Mouse (Mus musculus): ENCODE data around the gene Galnt10.

- no peak for TF ChIP-seq HCFC1 (IDR thresholded peaks at IDR 0.05; ENCODE audit: borderline replicate concordance, insufficient read depth, low read length)
- no peak for TF ChIP-seq ZNF384 (IDR thresholded peaks at IDR 0.05; ENCODE audit: low read depth, low read length)
Observed at GRCm38 (mm10) chr11:57773479-57773878, 128.2 kb downstream of the Galnt10 start.

All from ES-E14 (cell line).